Mouse (Mus musculus) forebrain, embryonic 16.5 days (tissue): ENCODE data around the gene Hras. TPM values are rescaled to one million over a fixed set of nuclear protein-coding genes. Genes with fewer than 3 reads are reported as not detected.

Experiments
- ATAC-seq: fragments of 200-750 bp; cut with Nextera tagmentation; 2 replicates; pipeline ENCODE4 v1.8.0; 2017; ENCODE audit warnings: mild to moderate bottlenecking, moderate library complexity
- H3K27ac ChIP-seq: fragments of 300-500 bp; sonication (generic); 2 replicates; pipeline ENCODE4 v1.5.1; 2014; ENCODE audit warnings: low read length, control low read depth
- H3K27me3 ChIP-seq: fragments of 300-500 bp; sonication (generic); replicated peaks from 2 replicates; pipeline ENCODE4 v1.6.1; 2014; ENCODE audit warnings: low read length; ENCODE audit not compliant: control insufficient read depth, insufficient read depth
- H3K36me3 ChIP-seq: fragments of 300-500 bp; sonication (generic); 2 replicates; pipeline ENCODE4 v1.6.1; 2014; ENCODE audit not compliant: control insufficient read depth, insufficient read depth
- H3K4me1 ChIP-seq: fragments of 300-500 bp; sonication (generic); replicated peaks from 2 replicates; pipeline ENCODE4 v1.6.1; 2014; ENCODE audit warnings: low read length; ENCODE audit not compliant: control insufficient read depth, insufficient read depth
- H3K4me2 ChIP-seq: fragments of 300-500 bp; sonication (generic); 2 replicates; pipeline ENCODE4 v1.6.1; 2014; ENCODE audit warnings: mild to moderate bottlenecking, low read length, control low read depth
- H3K4me3 ChIP-seq: fragments of 300-500 bp; sonication (generic); replicated peaks from 2 replicates; pipeline ENCODE4 v1.5.1; 2014; ENCODE audit warnings: mild to moderate bottlenecking, low read length, control low read depth
- H3K9ac ChIP-seq: fragments of 300-500 bp; sonication (generic); replicated peaks from 2 replicates; pipeline ENCODE4 v1.6.1; 2014; ENCODE audit warnings: low read depth, low read length, control low read depth
- H3K9me3 ChIP-seq: fragments of 300-500 bp; sonication (generic); 2 replicates; pipeline ENCODE4 v1.6.1; 2016; ENCODE audit warnings: low read length; ENCODE audit not compliant: control insufficient read depth
- WGBS: fragments of 180-500 bp; shearing (Covaris S2); extraction: QIAGEN DNeasy Blood & Tissue Kit; methylation state at CpG from one replicate; pipeline ENCODE4 v1.1.7; 2014; 5-methylcytosine and 5-hydroxymethylcytosine counted together
- polyA plus RNA-seq: library from polyadenylated mRNA; unstranded; fragments of >200 nt; fragmentation: Nextera tagmentation; extraction: Ambion mirVana; gene quantifications from 2 replicates; pipeline ENCODE4 v1.2.1, GENCODE M21; 2015

The Hras gene
- polyA plus RNA-seq, 1 experiment from 2014 or later, result 113 TPM

GRCm38 (mm10) chr7:141172116-141173006 lies 21.4 kb downstream of the Hras start, which contains the start of gene Rnh1:
TSS of gene Rnh1 (minus strand) at chr7:141172857.
- Histone ChIP-seq H3K4me2 (peak within 1 kb of the TSS; percentile 87), H3K27ac (peak within 1 kb of the TSS; percentile 86), H3K27me3 (no peaks in the 10 kb centered on the region), H3K36me3 (no peaks in the 10 kb centered on the region), H3K4me3 (peak within 1 kb of the TSS; percentile 47), H3K9ac (peak within 1 kb of the TSS; percentile 64), H3K4me1 (peaks cover 20% of the 10 kb centered on the region), H3K9me3 (no peaks in the 10 kb centered on the region)
- 3% methylated on average over 55 of the region's 55 CpGs for WGBS
- ATAC-seq, result peak; percentile 98

GRCm38 (mm10) chr7:141169866-141170265 lies 23.9 kb downstream of the Hras start:
- H3K36me3 ChIP-seq, result no peaks in the 10 kb centered on the region
- H3K9ac ChIP-seq, result no peak overlapping the region
- H3K27ac ChIP-seq, result no peak overlapping the region
- ATAC-seq, result no peak
- no peak overlapping the region for H3K4me3 ChIP-seq
- no peaks in the 10 kb centered on the region for H3K9me3 ChIP-seq
- H3K4me1 ChIP-seq, result peaks cover 18% of the 10 kb centered on the region
- no peaks in the 10 kb centered on the region for H3K27me3 ChIP-seq
- no peak overlapping the region for H3K4me2 ChIP-seq

- no peak for ATAC-seq
- H3K36me3 ChIP-seq, result no peaks in the 10 kb centered on the region
- 0 out of 2 replicates have a peak overlapping the region, but pooled peaks have one; percentile 11 for H3K9ac ChIP-seq
- H3K4me2 ChIP-seq, result no peak overlapping the region
- 29% methylated on average over 1 of the region's 1 CpGs for WGBS
- H3K27me3 ChIP-seq, result no peaks in the 10 kb centered on the region
- no peak overlapping the region for H3K27ac ChIP-seq
- H3K4me3 ChIP-seq, result no peak overlapping the region
- H3K4me1 ChIP-seq, result peaks cover 18% of the 10 kb centered on the region
- no peaks in the 10 kb centered on the region for H3K9me3 ChIP-seq
These were observed 24.5 kb downstream of the Hras start for GRCm38 (mm10) chr7:141169300-141169699.

- 3% methylated on average over 22 of the region's 22 CpGs for WGBS
- H3K27ac ChIP-seq, result no peak overlapping the region
- H3K4me1 ChIP-seq, result peaks cover 18% of the 10 kb centered on the region
- no peaks in the 10 kb centered on the region for H3K9me3 ChIP-seq
- peak overlapping the region; percentile 33 for H3K4me3 ChIP-seq
- ATAC-seq, result no peak
- peak overlapping the region; percentile 43 for H3K9ac ChIP-seq
- peak overlapping the region; percentile 50 for H3K4me2 ChIP-seq
- no peaks in the 10 kb centered on the region for H3K36me3 ChIP-seq
- no peaks in the 10 kb centered on the region for H3K27me3 ChIP-seq
These were observed 25.3 kb downstream of the Hras start for GRCm38 (mm10) chr7:141168518-141168953.

- Histone ChIP-seq H3K27ac (no peak overlapping the region), H3K36me3 (no peaks in the 10 kb centered on the region), H3K9ac (peak overlapping the region; percentile 43), H3K9me3 (no peaks in the 10 kb centered on the region), H3K4me1 (peaks cover 13% of the 10 kb centered on the region), H3K27me3 (no peaks in the 10 kb centered on the region), H3K4me3 (peak overlapping the region; percentile 33), H3K4me2 (peak overlapping the region; percentile 50)
- WGBS, result 25% methylated on average over 7 of the region's 7 CpGs
- ATAC-seq, result no peak
These were observed 25.8 kb downstream of the Hras start for GRCm38 (mm10) chr7:141167901-141168517.

GRCm38 (mm10) chr7:141164850-141165249 lies 29.0 kb downstream of the Hras start:
- no peak for ATAC-seq
- WGBS, result 92% methylated on average over 6 of the region's 6 CpGs
- Histone ChIP-seq H3K27me3 (no peaks in the 10 kb centered on the region), H3K36me3 (peaks cover 2% of the 10 kb centered on the region), H3K9ac (no peak overlapping the region), H3K27ac (no peak overlapping the region), H3K9me3 (no peaks in the 10 kb centered on the region), H3K4me2 (no peak overlapping the region), H3K4me1 (peaks cover 8% of the 10 kb centered on the region), H3K4me3 (no peak overlapping the region)

GRCm38 (mm10) chr7:141164397-141164796 lies 29.4 kb downstream of the Hras start:
- Histone ChIP-seq H3K27ac (no peak overlapping the region), H3K9me3 (no peaks in the 10 kb centered on the region), H3K36me3 (peaks cover 2% of the 10 kb centered on the region), H3K9ac (no peak overlapping the region), H3K4me2 (no peak overlapping the region), H3K27me3 (no peaks in the 10 kb centered on the region), H3K4me3 (no peak overlapping the region), H3K4me1 (peaks cover 8% of the 10 kb centered on the region)
- ATAC-seq, result no peak
- 93% methylated on average over 7 of the region's 7 CpGs for WGBS

- Histone ChIP-seq H3K36me3 (peaks cover 10% of the 10 kb centered on the region; the same call in 1 of the 2 replicates), H3K27me3 (no peaks in the 10 kb centered on the region), H3K4me2 (no peak overlapping the region), H3K4me1 (no peaks in the 10 kb centered on the region), H3K9ac (no peak overlapping the region), H3K27ac (no peak overlapping the region), H3K4me3 (no peak overlapping the region), H3K9me3 (no peaks in the 10 kb centered on the region)
- no peak for ATAC-seq
- WGBS, result 82% methylated on average over 9 of the region's 9 CpGs
These were observed 38.4 kb downstream of the Hras start for GRCm38 (mm10) chr7:141155362-141155761.

GRCm38 (mm10) chr7:141148639-141149038 lies 45.2 kb downstream of the Hras start:
- Histone ChIP-seq H3K27ac (no peak overlapping the region), H3K9me3 (no peaks in the 10 kb centered on the region), H3K36me3 (no peaks in the 10 kb centered on the region; the same call in 1 of the 2 replicates), H3K9ac (no peak overlapping the region), H3K27me3 (no peaks in the 10 kb centered on the region), H3K4me3 (no peak overlapping the region), H3K4me1 (no peaks in the 10 kb centered on the region), H3K4me2 (no peak overlapping the region)
- WGBS, result 72% methylated on average over 4 of the region's 4 CpGs
- no peak for ATAC-seq
